Mouse (Mus musculus): ENCODE measurements around the gene Tet2. TPM values are rescaled to one million over a fixed set of nuclear protein-coding genes. Genes with fewer than 3 reads are reported as not detected.

Tet2 gene
- polyA plus RNA-seq, 1 experiment from 2014 or later, result 11.8 TPM

GRCm38 (mm10) chr3:133462059-133462458, 82.9 kb downstream of the Tet2 start:
- 69% methylated on average over 3 of the region's 3 CpGs for WGBS
- no peak overlapping the region for H3K4me3 ChIP-seq
- no peak overlapping the region for H3K27ac ChIP-seq
- no peak for DNase-seq (ENCODE audit: low spot score)
- H3K9me3 ChIP-seq, result no peaks in the 10 kb centered on the region
- no peaks in the 10 kb centered on the region for H3K27me3 ChIP-seq (ENCODE audit: insufficient read depth, poor library complexity, severe bottlenecking)
- H3K4me1 ChIP-seq, result no peaks in the 10 kb centered on the region
- peaks cover 18% of the 10 kb centered on the region for H3K36me3 ChIP-seq

DNA sequence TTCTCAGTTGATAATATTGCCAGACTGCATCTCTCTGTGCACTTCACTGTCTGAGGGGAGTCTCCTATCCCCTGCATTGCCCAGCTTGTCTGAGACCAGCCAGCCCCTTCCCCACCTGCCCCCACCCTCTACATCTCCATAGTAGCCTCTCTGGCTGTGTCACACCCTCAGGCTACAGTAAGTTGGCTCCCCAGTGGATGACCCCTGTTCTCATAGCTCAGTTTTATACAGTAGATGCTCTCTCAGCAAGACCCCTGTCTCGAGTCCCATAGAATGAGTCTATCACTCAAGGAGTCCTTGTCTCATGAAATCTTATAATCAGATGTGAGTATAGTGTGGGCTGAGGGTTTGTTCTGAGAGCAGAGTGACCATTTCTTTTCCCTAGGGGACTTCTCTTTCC, 85.8 kb downstream of the Tet2 start:
- Histone ChIP-seq H3K4me3 (no peak overlapping the region), H3K36me3 (peaks cover 6% of the 10 kb centered on the region; the same call in 1 of the 2 replicates), H3K4me1 (no peaks in the 10 kb centered on the region), H3K27me3 (ENCODE audit: insufficient read depth, poor library complexity, severe bottlenecking) (no peaks in the 10 kb centered on the region), H3K9me3 (no peaks in the 10 kb centered on the region), H3K27ac (no peak overlapping the region)
- DNase-seq (ENCODE audit: low spot score), result no peak
- 79% methylated on average over 1 of the region's 1 CpGs for WGBS

GRCm38 (mm10) chr3:133453896-133454295, 91.0 kb downstream of the Tet2 start:
- Histone ChIP-seq H3K4me1 (no peaks in the 10 kb centered on the region), H3K27ac (no peak overlapping the region), H3K4me3 (no peak overlapping the region), H3K27me3 (ENCODE audit: insufficient read depth, poor library complexity, severe bottlenecking) (no peaks in the 10 kb centered on the region), H3K36me3 (no peaks in the 10 kb centered on the region), H3K9me3 (no peaks in the 10 kb centered on the region)
- DNase-seq (ENCODE audit: low spot score), result no peak
- WGBS, result 78% methylated on average over 8 of the region's 8 CpGs

DNA sequence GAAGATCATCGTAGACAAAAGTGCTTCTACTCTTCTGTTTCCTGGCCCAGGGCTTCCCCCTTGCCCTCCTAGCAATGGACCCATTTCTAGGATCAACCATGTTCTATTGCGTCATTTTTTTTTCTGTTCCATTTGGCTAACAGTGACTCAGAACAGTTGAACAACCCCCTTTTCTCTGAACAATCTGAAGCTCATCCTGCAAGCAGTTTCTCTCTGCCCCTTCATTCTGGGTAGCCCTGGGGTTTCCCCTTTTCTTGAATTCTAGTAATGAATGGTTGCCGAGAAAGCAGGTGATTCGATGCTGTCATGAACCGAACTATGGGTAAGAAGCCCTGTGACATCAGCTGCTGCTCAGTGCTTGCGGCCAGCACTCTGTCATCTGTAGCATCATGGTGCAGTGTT, 108.0 kb downstream of the Tet2 start:
- Histone ChIP-seq H3K4me3 (no peak overlapping the region), H3K9me3 (no peaks in the 10 kb centered on the region), H3K36me3 (no peaks in the 10 kb centered on the region), H3K4me1 (no peaks in the 10 kb centered on the region), H3K27ac (no peak overlapping the region), H3K27me3 (ENCODE audit: insufficient read depth, poor library complexity, severe bottlenecking) (no peaks in the 10 kb centered on the region)
- no peak for DNase-seq (ENCODE audit: low spot score)
- WGBS, result 86% methylated on average over 6 of the region's 6 CpGs

GRCm38 (mm10) chr3:133436279-133436860, 108.6 kb downstream of the Tet2 start:
- Histone ChIP-seq H3K4me1 (no peaks in the 10 kb centered on the region), H3K36me3 (no peaks in the 10 kb centered on the region), H3K4me3 (no peak overlapping the region), H3K27ac (no peak overlapping the region), H3K27me3 (ENCODE audit: insufficient read depth, poor library complexity, severe bottlenecking) (no peaks in the 10 kb centered on the region), H3K9me3 (no peaks in the 10 kb centered on the region)
- no peak for DNase-seq (ENCODE audit: low spot score)
- WGBS, result 85% methylated on average over 4 of the region's 4 CpGs

GRCm38 (mm10) chr3:133435774-133436148, 109.2 kb downstream of the Tet2 start:
- Histone ChIP-seq H3K36me3 (no peaks in the 10 kb centered on the region), H3K4me3 (no peak overlapping the region)
- no peak for DNase-seq (ENCODE audit: low spot score)

DNA sequence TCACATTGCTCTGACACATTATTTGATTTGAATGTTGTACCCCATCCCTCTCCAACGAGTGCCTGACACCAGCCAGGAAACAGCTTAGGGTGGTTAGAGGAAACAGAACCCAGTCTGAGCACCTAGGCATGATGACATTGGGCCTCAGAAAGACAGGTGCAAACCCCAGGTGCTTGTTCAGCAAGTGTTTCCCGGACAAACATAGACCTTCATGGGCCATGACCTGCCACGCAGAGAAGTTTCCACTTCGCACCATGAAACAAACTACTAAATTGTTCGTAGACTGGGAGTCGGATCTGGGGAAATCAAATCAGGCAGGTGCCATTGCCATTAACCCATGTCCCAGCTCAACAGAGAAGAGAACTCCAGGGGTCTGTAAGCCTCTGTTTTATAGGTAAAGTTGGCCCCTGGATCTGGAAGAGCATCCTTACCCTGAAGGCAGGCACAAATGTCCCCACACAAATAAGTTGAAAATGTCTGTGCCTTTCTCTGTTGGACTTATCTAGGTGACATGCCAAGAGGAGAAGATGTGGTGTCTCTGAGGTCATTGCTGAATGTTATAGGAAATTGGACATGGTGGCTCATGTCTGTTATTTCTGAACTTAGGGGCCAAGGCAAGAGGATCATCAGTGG, 109.7 kb downstream of the Tet2 start:
- no peaks in the 10 kb centered on the region for H3K9me3 ChIP-seq
- H3K4me3 ChIP-seq, result no peak overlapping the region
- H3K36me3 ChIP-seq, result no peaks in the 10 kb centered on the region
- no peaks in the 10 kb centered on the region for H3K4me1 ChIP-seq
- no peak for DNase-seq (ENCODE audit: low spot score)
- H3K27me3 ChIP-seq (ENCODE audit: insufficient read depth, poor library complexity, severe bottlenecking), result no peaks in the 10 kb centered on the region
- WGBS, result 82% methylated on average over 6 of the region's 6 CpGs
- no peak overlapping the region for H3K27ac ChIP-seq

More at GRCm38 (mm10) chr3:133435774-133436148, 109.2 kb downstream of the Tet2 start:
- no peak overlapping the region for H3K27ac ChIP-seq
- H3K9me3 ChIP-seq, result no peaks in the 10 kb centered on the region
- no peaks in the 10 kb centered on the region for H3K27me3 ChIP-seq (ENCODE audit: insufficient read depth, poor library complexity, severe bottlenecking)
- WGBS, result 72% methylated on average over 1 of the region's 1 CpGs
- no peaks in the 10 kb centered on the region for H3K4me1 ChIP-seq

- Histone ChIP-seq H3K4me3 (no peak overlapping the region), H3K27ac (no peak overlapping the region), H3K4me1 (no peaks in the 10 kb centered on the region), H3K9me3 (no peaks in the 10 kb centered on the region), H3K36me3 (no peaks in the 10 kb centered on the region), H3K27me3 (ENCODE audit: insufficient read depth, poor library complexity, severe bottlenecking) (no peaks in the 10 kb centered on the region)
- 76% methylated on average over 4 of the region's 4 CpGs for WGBS
- no peak for DNase-seq (ENCODE audit: low spot score)
These were observed 115.4 kb downstream of the Tet2 start for GRCm38 (mm10) chr3:133429394-133430173.

DNA sequence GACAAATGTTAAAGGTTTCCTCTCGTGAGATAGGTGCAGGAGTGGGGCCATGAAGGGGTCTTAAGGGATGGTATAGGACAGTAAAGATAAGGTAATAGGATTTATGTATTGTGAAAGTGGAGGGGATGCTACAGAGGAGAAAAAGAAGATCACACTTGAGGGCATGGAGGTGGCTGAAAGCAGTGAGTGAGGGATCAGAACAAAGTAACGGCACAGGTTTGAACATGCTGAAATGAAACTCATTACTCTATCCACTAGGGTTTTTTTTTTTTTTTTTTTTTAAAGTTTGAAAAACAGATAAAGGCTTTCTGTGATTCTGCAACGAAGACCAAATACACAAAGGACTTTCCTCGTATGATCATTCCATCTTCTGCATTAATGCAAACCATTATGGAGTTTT, 116.9 kb downstream of the Tet2 start:
- Histone ChIP-seq H3K27me3 (ENCODE audit: insufficient read depth, poor library complexity, severe bottlenecking) (no peaks in the 10 kb centered on the region), H3K9me3 (no peaks in the 10 kb centered on the region), H3K4me3 (no peak overlapping the region), H3K36me3 (no peaks in the 10 kb centered on the region), H3K27ac (no peak overlapping the region), H3K4me1 (no peaks in the 10 kb centered on the region)
- 70% methylated on average over 4 of the region's 4 CpGs for WGBS
- DNase-seq (ENCODE audit: low spot score), result no peak

- Histone ChIP-seq H3K27me3 (ENCODE audit: insufficient read depth, poor library complexity, severe bottlenecking) (no peaks in the 10 kb centered on the region), H3K4me1 (no peaks in the 10 kb centered on the region), H3K9me3 (no peaks in the 10 kb centered on the region), H3K36me3 (no peaks in the 10 kb centered on the region), H3K27ac (no peak overlapping the region), H3K4me3 (no peak overlapping the region)
- no peak for DNase-seq (ENCODE audit: low spot score)
These were observed 121.9 kb downstream of the Tet2 start for GRCm38 (mm10) chr3:133423073-133423472.

DNA sequence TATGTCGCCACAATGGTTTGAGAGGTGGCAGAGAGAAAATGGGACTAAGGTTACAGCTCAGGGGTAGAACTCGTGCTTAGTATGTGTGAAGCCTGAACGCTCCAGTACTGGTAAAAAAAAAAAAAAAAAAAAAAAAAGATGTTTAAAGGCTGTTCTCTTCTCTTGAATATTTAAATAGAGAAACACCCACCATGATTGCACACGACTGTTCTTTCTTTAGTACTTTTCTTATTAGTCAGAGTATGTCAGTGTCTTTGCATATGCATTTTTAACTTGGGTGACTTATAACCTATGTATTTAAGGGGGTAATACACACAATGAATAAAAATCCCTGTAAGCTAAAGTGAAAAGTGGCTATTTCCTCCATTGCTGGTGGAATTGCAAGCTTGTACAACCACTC, 130.2 kb downstream of the Tet2 start:
- Histone ChIP-seq H3K9me3 (no peaks in the 10 kb centered on the region), H3K27ac (no peak overlapping the region), H3K36me3 (no peaks in the 10 kb centered on the region), H3K4me3 (no peak overlapping the region), H3K27me3 (ENCODE audit: insufficient read depth, poor library complexity, severe bottlenecking) (no peaks in the 10 kb centered on the region), H3K4me1 (no peaks in the 10 kb centered on the region)
- WGBS, result 84% methylated on average over 4 of the region's 4 CpGs
- no peak for DNase-seq (ENCODE audit: low spot score)
